Mouse (Mus musculus): ENCODE measurements at regions not wholly inside any gene's neighbourhood (a gene's known extent, or its start where the extent isn't known, plus 50 kb on each side); places are given as distances from the start of the nearest gene placed in this dataset.
A peak's percentile ranks its signal among the peaks of the same experiment; 100 is the strongest.

DNA sequence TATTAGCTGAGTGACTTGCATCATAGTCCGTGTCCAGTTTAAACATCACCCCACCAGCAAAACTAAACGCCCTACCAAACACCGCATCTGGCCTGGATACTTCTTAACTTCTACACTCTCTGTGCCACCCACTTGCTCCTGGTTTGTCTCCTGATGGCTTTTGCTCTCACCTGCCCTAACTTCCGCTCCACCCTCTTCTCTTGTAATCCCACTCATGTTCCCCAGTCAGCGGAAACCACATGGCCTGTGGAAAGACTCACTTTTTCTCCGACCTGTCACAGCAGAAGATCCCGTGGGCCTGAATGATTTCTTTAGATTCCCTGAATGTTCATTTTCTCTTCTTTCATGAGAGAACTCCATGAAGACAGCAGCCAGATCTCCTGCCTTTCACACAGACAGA, 86.1 kb upstream of the Lgalsl start:
- H3K27ac ChIP-seq (ENCODE audit: insufficient read depth, low read depth, low read length): no peak overlapping the region
- H3K4me1 ChIP-seq (ENCODE audit: control insufficient read depth, insufficient read depth, low read length): peaks cover 30% of the 10 kb centered on the region
- H3K4me3 ChIP-seq (ENCODE audit: insufficient read depth, low read length): no peak overlapping the region
- no peak for TF ChIP-seq POLR2A (IDR thresholded peaks at IDR 0.05; ENCODE audit: borderline replicate concordance, low read depth, low read length)
- TF ChIP-seq CTCF (IDR thresholded peaks at IDR 0.05; ENCODE audit: low read depth, low read length): no peak

DNA sequence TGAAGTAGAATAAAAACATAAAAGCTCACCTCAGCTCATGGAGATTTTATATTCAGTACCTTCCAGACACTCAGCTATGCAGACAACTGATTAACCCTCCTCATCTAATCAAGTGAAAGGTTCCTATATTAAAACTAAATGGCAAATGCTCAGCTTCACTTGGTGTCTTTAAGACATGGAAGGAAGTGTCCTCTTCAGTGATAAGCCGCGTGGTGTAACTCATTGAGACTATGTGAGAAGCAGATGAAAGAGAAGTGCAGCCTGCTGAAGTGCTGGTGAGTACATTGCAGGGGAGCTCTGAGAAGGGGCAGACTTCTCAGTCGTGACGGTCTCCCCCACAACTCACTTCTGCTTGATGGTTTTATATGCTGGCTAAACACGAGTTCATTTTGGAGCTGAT, 86.6 kb upstream of the Lgalsl start:
- Histone ChIP-seq H3K4me3 (ENCODE audit: insufficient read depth, low read length) (no peak overlapping the region), H3K4me1 (ENCODE audit: control insufficient read depth, insufficient read depth, low read length) (peaks cover 30% of the 10 kb centered on the region), H3K27ac (ENCODE audit: insufficient read depth, low read depth, low read length) (no peak overlapping the region)
- TF ChIP-seq POLR2A (IDR thresholded peaks at IDR 0.05; ENCODE audit: borderline replicate concordance, low read depth, low read length) (no peak), CTCF (IDR thresholded peaks at IDR 0.05; ENCODE audit: low read depth, low read length) (no peak)

DNA sequence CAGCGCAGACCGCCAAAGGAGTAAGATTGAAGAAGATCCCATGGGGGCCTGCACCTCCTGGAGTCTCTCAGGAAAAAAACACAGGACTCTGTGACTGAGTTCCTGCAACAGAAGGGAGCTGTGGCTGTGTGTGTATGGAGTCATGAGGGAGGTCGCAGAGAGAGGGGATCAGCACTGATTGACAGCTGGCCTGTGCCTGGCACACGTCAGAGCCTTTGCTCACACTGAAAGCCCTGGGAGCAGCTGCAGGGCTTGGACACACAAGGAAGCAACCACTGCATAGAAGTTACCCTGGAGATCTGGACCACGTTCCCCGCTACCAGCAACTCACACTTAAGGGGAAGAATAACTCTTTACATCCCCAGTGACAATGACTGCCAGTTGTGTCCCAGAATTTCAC, 92.3 kb upstream of the Lgalsl start:
- Histone ChIP-seq H3K4me1 (ENCODE audit: control insufficient read depth, insufficient read depth, low read length) (peaks cover 9% of the 10 kb centered on the region), H3K4me3 (ENCODE audit: insufficient read depth, low read length) (no peak overlapping the region), H3K27ac (ENCODE audit: insufficient read depth, low read depth, low read length) (no peak overlapping the region)
- TF ChIP-seq POLR2A (IDR thresholded peaks at IDR 0.05; ENCODE audit: borderline replicate concordance, low read depth, low read length) (no peak), CTCF (IDR thresholded peaks at IDR 0.05; ENCODE audit: low read depth, low read length) (no peak)

DNA sequence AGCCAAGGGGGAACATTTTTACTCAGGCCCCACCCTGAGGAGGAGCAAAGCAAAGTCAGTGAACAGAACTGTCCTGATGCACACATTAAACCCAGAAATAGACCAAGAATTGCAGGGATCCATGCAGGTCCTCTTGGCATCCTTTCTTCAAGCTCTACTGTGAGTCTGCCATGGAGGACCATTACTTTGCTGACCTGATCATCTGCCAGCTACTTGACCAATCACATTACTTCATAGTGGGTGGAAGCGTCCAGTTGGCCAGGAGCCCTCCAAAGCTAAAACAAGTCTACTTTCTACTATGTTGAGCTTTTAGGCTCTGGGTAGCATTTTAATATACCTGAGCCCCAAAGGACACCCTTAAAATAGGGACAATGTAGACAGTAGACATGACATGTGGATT, 98.6 kb upstream of the Lgalsl start:
- no peak overlapping the region for H3K4me3 ChIP-seq (ENCODE audit: insufficient read depth, low read length)
- no peak overlapping the region for H3K27ac ChIP-seq (ENCODE audit: insufficient read depth, low read depth, low read length)
- H3K4me1 ChIP-seq (ENCODE audit: control insufficient read depth, insufficient read depth, low read length): peaks cover 28% of the 10 kb centered on the region
- TF ChIP-seq CTCF (IDR thresholded peaks at IDR 0.05; ENCODE audit: low read depth, low read length): no peak
- no peak for TF ChIP-seq POLR2A (IDR thresholded peaks at IDR 0.05; ENCODE audit: borderline replicate concordance, low read depth, low read length)

DNA sequence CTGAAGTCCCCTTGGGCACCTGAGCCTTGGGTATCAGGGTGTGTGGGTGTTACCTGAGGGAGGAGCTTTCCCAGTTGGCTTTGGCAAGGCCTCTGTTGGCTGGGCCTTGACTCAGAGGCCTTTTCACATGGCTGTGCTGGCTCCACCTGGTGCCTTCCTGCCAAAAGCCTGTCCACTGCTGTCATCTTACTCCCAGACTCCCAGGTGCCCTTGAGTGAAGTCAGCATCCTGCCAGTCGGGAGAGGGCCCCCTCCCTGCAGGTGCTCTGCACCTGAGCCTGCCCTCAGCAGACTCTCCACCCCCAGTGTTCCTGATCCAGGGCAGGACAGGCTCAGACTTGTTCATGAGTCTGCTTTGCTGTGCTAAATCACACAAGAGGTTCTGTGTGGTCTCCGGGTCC, 99.2 kb upstream of the Lgalsl start:
- peaks cover 32% of the 10 kb centered on the region for H3K4me1 ChIP-seq (ENCODE audit: control insufficient read depth, insufficient read depth, low read length)
- TF ChIP-seq POLR2A (IDR thresholded peaks at IDR 0.05; ENCODE audit: borderline replicate concordance, low read depth, low read length): no peak
- TF ChIP-seq CTCF (IDR thresholded peaks at IDR 0.05; ENCODE audit: low read depth, low read length): no peak
- H3K4me3 ChIP-seq (ENCODE audit: insufficient read depth, low read length): no peak overlapping the region
- peak overlapping the region; percentile 72 for H3K27ac ChIP-seq (ENCODE audit: insufficient read depth, low read depth, low read length)

DNA sequence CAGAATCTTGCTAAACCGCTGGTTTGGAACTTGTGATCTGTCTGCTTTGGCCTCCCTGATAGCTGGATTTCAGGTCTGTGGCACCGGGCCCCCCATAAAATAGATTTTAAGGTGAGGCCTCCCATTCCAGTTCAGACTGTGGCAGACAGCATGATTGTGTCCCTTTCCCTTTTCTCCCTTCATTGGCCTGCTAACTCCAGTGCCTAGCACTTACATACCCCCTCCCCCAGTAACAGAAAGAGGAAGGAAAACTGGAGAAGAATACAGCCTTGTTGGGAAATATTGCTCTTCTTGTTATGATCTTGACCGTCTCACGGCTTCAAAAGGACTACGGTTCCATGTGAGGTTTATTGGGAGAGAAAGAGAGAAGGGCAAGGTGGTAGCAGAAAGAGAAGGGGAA, 99.7 kb upstream of the Lgalsl start:
- peak overlapping the region; percentile 72 for H3K27ac ChIP-seq (ENCODE audit: insufficient read depth, low read depth, low read length)
- peaks cover 33% of the 10 kb centered on the region for H3K4me1 ChIP-seq (ENCODE audit: control insufficient read depth, insufficient read depth, low read length)
- no peak overlapping the region for H3K4me3 ChIP-seq (ENCODE audit: insufficient read depth, low read length)
- no peak for TF ChIP-seq CTCF (IDR thresholded peaks at IDR 0.05; ENCODE audit: low read depth, low read length)
- no peak for TF ChIP-seq POLR2A (IDR thresholded peaks at IDR 0.05; ENCODE audit: borderline replicate concordance, low read depth, low read length)

DNA sequence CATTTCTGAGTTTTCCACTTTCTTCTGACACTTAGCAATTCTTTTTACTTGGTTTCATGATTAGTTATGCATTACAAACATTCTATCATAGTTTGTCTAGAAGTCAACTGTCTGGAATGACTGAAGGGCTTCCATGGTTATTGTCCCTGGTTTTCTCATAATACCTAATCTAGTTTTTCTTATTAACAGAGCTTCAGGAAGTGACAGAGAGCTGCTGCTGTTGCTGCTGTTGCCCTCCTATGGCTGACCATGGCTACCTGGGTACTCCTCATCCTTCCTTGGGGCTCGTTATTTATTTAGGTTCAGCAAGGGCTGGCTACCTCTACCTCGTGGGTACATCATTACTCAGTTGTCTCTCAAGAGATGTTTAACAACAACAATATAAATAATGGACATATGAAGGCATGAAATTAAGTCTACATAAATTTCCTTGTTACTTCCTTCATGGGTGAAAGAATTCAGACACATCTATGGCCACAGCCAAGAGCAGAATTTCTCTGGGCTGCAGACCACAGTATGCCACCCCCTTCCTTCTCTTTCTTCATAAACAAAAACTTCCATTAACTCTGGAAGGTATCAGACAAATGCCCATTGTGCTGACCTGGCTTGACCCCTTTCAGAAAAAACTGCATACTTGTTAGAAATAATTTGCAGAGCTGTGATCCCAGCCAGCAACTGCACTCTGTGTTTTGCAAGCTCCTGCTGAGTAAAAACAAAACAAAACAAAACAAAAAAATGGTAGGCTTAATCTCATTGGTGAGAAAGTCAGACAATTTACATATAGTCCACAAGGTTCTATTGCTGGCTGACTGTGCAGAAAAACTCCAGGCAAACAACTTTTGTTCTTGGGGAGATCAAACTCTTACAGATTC, 103.6 kb upstream of the Lgalsl start:
- no peak for TF ChIP-seq CTCF (IDR thresholded peaks at IDR 0.05; ENCODE audit: low read depth, low read length)
- TF ChIP-seq POLR2A (IDR thresholded peaks at IDR 0.05; ENCODE audit: borderline replicate concordance, low read depth, low read length): no peak
- Histone ChIP-seq H3K27ac (ENCODE audit: insufficient read depth, low read depth, low read length) (peak overlapping the region; percentile 15; the same call in 1 of the 2 replicates), H3K4me3 (ENCODE audit: insufficient read depth, low read length) (no peak overlapping the region), H3K4me1 (ENCODE audit: control insufficient read depth, insufficient read depth, low read length) (peaks cover 26% of the 10 kb centered on the region)

DNA sequence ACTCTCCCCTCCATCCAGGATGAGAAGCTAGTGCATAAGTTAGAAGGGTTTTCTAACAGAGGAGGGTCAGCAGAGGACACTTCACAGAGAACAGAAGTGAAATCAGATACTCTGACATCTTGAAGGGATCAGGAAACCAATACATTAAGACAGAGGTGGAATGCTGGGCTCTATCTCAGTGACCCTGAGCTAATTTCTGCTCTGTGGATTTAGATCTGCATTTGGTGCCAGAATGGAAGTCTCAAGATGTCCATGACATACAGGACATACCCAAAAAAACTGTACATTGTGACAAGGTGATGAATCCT, 104.2 kb upstream of the Lgalsl start:
- H3K4me1 ChIP-seq (ENCODE audit: control insufficient read depth, insufficient read depth, low read length): peaks cover 23% of the 10 kb centered on the region
- TF ChIP-seq CTCF (IDR thresholded peaks at IDR 0.05; ENCODE audit: low read depth, low read length) (no peak), POLR2A (IDR thresholded peaks at IDR 0.05; ENCODE audit: borderline replicate concordance, low read depth, low read length) (no peak)

DNA sequence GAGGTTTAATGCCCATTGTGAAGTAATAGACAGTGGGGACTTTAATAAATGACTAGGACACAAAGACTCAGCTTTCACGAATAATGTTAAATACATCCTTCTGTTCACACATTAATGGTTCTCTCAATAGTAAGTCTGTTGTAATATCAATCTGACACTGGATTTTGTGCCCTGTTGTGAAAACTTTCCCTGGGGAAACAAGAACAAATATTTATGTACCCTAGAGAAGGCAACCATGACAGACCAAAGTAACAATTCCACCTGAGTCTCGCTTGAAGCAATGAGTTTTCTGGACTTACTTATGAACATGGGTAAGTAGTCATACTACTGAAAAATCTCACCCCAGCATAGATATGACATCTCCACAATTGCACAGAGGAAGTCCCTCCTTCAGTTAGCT, 105.1 kb upstream of the Lgalsl start:
- Histone ChIP-seq H3K4me1 (ENCODE audit: control insufficient read depth, insufficient read depth, low read length) (peaks cover 16% of the 10 kb centered on the region), H3K4me3 (ENCODE audit: insufficient read depth, low read length) (no peak overlapping the region), H3K27ac (ENCODE audit: insufficient read depth, low read depth, low read length) (no peak overlapping the region)
- TF ChIP-seq CTCF (IDR thresholded peaks at IDR 0.05; ENCODE audit: low read depth, low read length): no peak
- no peak for TF ChIP-seq POLR2A (IDR thresholded peaks at IDR 0.05; ENCODE audit: borderline replicate concordance, low read depth, low read length)

More for the DNA sequence above, 104.2 kb upstream of the Lgalsl start:
- Histone ChIP-seq H3K27ac (ENCODE audit: insufficient read depth, low read depth, low read length) (0 out of 2 replicates have a peak overlapping the region, but pooled peaks have one; percentile 15), H3K4me3 (ENCODE audit: insufficient read depth, low read length) (no peak overlapping the region)

DNA sequence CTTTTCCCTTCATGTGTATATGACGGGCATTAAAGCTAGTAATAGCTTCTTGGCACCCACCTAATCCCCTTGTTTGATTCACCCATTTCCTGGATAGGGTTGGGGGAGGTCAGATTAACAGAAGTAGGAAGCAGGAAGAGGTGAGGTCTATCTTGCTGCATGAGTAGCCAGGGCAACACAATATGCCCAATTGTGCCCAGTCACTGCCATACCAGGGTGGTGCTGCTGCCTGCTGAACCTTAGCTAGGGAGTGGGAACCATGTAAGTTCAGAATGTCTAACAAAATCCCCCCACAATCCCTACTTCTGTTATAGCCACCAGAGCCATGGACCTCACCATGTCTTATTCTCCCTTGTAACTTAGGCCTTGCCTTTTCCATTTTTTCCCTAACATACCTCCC, 106.1 kb upstream of the Lgalsl start:
- TF ChIP-seq POLR2A (IDR thresholded peaks at IDR 0.05; ENCODE audit: borderline replicate concordance, low read depth, low read length) (no peak), CTCF (IDR thresholded peaks at IDR 0.05; ENCODE audit: low read depth, low read length) (no peak)
- Histone ChIP-seq H3K4me1 (ENCODE audit: control insufficient read depth, insufficient read depth, low read length) (peaks cover 11% of the 10 kb centered on the region), H3K4me3 (ENCODE audit: insufficient read depth, low read length) (no peak overlapping the region), H3K27ac (ENCODE audit: insufficient read depth, low read depth, low read length) (no peak overlapping the region)
